Mouse (Mus musculus) hindbrain, embryonic 11.5 days (tissue): ENCODE measurements around the gene Lamb3. TPM values are rescaled to one million over a fixed set of nuclear protein-coding genes. Genes with fewer than 3 reads are reported as not detected.

Source experiments
- ATAC-seq: fragments of 200-750 bp; cut with Nextera tagmentation; 2 replicates; pipeline ENCODE4 v1.8.0; 2017; ENCODE audit warnings: mild to moderate bottlenecking, moderate TSS enrichment, moderate library complexity; ENCODE audit not compliant: low FRiP score
- DNase-seq: peaks from one replicate; pipeline ENCODE4 v3.0.0-alpha.2; 2015; ENCODE audit warnings: low spot score
- H3K27ac ChIP-seq: fragments of 300-500 bp; sonication (generic); 2 replicates; pipeline ENCODE4 v1.5.1; 2014; ENCODE audit warnings: mild to moderate bottlenecking, low read depth, low read length
- H3K27me3 ChIP-seq: fragments of 300-500 bp; sonication (generic); 2 replicates; pipeline ENCODE4 v1.6.1; 2014; ENCODE audit warnings: mild to moderate bottlenecking, low read length, moderate library complexity, mixed read lengths; ENCODE audit not compliant: control insufficient read depth, insufficient read depth
- H3K36me3 ChIP-seq: fragments of 300-500 bp; sonication (generic); 2 replicates; pipeline ENCODE4 v1.6.1; 2014; ENCODE audit warnings: mild to moderate bottlenecking, low read length, moderate library complexity, mixed read lengths; ENCODE audit not compliant: control insufficient read depth, insufficient read depth
- H3K4me1 ChIP-seq: fragments of 300-500 bp; sonication (generic); replicated peaks from 2 replicates; pipeline ENCODE4 v1.6.1; 2014; ENCODE audit warnings: low read length, mixed read lengths; ENCODE audit not compliant: control insufficient read depth, insufficient read depth
- H3K4me2 ChIP-seq: fragments of 300-500 bp; sonication (generic); replicated peaks from 2 replicates; pipeline ENCODE4 v1.6.1; 2014; ENCODE audit warnings: mild to moderate bottlenecking, low read depth, low read length
- H3K4me3 ChIP-seq: fragments of 300-500 bp; sonication (generic); 2 replicates; pipeline ENCODE4 v1.5.1; 2014; ENCODE audit warnings: low read depth, low read length
- H3K9ac ChIP-seq: fragments of 300-500 bp; sonication (generic); 2 replicates; pipeline ENCODE4 v1.6.1; 2014; ENCODE audit warnings: low read depth, low read length
- H3K9me3 ChIP-seq: fragments of 300-500 bp; sonication (generic); 2 replicates; pipeline ENCODE4 v1.6.1; 2016; ENCODE audit warnings: low read length; ENCODE audit not compliant: control insufficient read depth
- WGBS: fragments of 180-500 bp; shearing (Covaris S2); extraction: QIAGEN DNeasy Blood & Tissue Kit; methylation state at CpG from one replicate; pipeline ENCODE4 v1.1.7; 2014; 5-methylcytosine and 5-hydroxymethylcytosine counted together
- polyA plus RNA-seq: library from polyadenylated mRNA; unstranded; fragments of >200 nt; fragmentation: Nextera tagmentation; extraction: Ambion mirVana; gene quantifications from 2 replicates; pipeline ENCODE4 v1.2.1, GENCODE M21; 2014

The Lamb3 gene
- polyA plus RNA-seq, 1 experiment from 2014 or later = 0.12 TPM

DNA sequence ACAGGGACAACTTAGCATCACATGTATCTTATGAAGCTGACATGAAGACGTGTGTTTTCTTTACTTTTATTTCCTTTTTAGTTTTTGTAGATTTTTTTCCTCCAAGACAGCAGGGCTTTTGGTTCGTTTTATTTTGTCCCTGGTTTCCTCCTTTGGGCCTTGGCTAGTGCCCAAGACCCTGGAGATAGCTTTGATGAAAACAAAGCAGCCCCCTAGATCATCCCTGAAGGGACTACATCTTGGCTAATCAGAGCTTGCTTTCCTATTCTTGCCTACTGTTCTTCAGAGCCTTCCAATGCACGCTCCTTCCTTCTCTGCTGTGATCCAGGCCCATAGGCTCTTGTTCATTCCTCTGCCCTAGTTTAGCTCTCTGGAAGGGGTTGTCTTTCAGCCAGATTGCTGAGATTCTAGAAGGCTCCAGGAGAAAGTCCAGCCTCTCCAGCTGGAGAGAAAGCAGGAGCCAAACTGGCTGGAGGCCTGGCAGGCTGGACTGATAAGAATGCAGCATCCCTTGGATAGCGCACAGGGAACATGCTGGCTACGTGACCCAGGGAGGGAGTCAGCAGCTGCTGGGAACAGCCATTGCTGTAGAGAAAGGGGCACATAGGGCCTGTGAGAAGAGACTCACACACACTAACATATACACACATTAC, 108.3 kb downstream of the Lamb3 start:
- H3K4me1 ChIP-seq = no peaks in the 10 kb centered on the region
- no peaks in the 10 kb centered on the region for H3K27me3 ChIP-seq
- ATAC-seq = no peak
- H3K9me3 ChIP-seq = no peaks in the 10 kb centered on the region
- 82% methylated on average over 5 of the region's 5 CpGs for WGBS
- no peak overlapping the region for H3K27ac ChIP-seq
- no peaks in the 10 kb centered on the region for H3K36me3 ChIP-seq
- H3K9ac ChIP-seq = no peak overlapping the region
- no peak overlapping the region for H3K4me3 ChIP-seq
- DNase-seq = no peak
- H3K4me2 ChIP-seq = no peak overlapping the region

DNA sequence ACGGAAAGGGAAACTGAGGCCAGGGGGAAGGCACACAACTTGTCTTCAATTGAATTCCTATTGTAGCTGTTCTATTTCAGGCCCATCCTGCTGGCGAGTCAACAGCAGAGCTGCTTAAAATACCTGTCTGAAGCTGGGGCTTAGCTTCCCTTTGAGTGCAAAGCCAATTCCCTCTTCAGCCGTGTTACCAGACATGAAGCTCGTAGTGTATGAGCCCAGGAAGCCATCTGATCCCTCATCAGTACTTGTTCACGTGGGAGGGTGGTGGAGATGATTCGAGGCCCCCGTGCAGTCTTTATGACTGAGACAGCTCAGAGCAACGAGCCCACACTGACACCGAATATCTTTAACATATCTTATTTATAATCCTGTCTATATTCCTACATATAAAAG, 108.9 kb downstream of the Lamb3 start:
- Histone ChIP-seq H3K4me3 (no peak overlapping the region), H3K27ac (no peak overlapping the region), H3K4me1 (no peaks in the 10 kb centered on the region), H3K9me3 (no peaks in the 10 kb centered on the region), H3K27me3 (no peaks in the 10 kb centered on the region), H3K9ac (no peak overlapping the region), H3K36me3 (no peaks in the 10 kb centered on the region), H3K4me2 (no peak overlapping the region)
- DNase-seq = no peak
- no peak for ATAC-seq
- WGBS = 86% methylated on average over 9 of the region's 9 CpGs

DNA sequence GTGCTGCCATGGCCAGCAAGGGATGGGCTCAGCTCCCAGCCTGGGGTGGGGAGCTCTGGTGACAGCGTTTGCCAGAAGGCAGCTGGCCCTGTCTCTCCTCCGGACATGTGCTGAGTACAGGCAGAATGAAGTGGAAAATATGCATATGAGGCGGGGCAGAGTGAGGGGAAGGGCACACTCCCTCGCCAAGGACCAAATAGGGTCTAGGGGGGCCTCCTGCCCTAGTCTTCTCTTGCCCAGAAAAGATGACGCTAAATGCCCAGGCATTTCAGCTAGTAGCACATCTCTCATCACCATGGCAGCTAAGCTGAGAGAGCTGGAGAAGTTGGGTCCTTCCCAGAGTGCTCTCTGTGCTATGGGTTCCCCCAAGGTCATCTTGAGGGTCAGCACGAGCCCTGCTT, 109.7 kb downstream of the Lamb3 start:
- Histone ChIP-seq H3K9ac (no peak overlapping the region), H3K4me2 (no peak overlapping the region), H3K36me3 (no peaks in the 10 kb centered on the region), H3K4me3 (no peak overlapping the region), H3K9me3 (no peaks in the 10 kb centered on the region), H3K4me1 (no peaks in the 10 kb centered on the region), H3K27me3 (no peaks in the 10 kb centered on the region), H3K27ac (no peak overlapping the region)
- ATAC-seq (peak; percentile 43; the same call in 1 of the 2 replicates), DNase-seq (no peak)
- WGBS = 44% methylated on average over 6 of the region's 6 CpGs

DNA sequence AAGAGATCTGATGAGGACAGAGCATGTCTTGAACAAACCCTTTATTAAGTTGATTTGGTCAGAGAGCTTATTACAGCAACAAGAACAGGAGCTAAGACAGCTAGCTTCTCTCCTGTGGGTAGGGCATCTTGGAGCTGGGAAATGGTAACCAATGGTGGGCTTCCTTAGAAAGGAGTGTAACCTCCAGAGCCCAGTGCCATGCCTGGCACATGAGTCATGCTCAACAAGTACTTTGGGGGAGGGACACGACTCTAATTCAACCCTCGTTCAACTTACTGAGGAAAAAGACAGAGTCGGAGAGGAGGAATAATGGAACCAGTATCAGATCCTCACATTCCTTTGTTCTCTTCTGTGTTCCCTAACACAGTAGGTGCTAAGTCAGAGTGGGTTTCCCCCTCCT, 112.2 kb downstream of the Lamb3 start:
- Histone ChIP-seq H3K27ac (no peak overlapping the region), H3K9ac (no peak overlapping the region), H3K4me2 (no peak overlapping the region), H3K27me3 (no peaks in the 10 kb centered on the region), H3K4me1 (no peaks in the 10 kb centered on the region), H3K4me3 (no peak overlapping the region), H3K36me3 (no peaks in the 10 kb centered on the region), H3K9me3 (no peaks in the 10 kb centered on the region)
- no peak for DNase-seq
- 60% methylated on average over 3 of the region's 3 CpGs for WGBS
- no peak for ATAC-seq

DNA sequence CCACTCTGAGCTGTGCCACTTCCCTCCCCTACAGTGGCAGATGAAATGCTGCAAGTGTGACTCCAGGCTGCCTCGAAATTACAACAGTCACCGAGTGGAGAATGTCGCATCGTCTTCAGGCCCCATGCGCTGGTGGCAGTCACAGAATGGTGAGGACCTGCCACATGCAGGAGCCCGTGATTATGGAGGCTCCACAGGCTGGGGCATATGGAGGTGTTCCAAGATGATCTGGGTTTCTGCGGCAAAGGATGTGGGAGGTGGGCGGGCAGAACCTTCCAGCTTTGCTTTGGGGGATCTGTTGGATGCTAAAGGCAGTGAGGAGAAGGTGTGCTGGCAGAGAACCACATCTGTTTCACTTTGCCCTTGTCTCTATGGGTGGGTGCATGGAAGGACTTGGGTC, 112.9 kb downstream of the Lamb3 start:
- DNase-seq (no peak), ATAC-seq (no peak)
- WGBS = 88% methylated on average over 8 of the region's 8 CpGs
- no peak overlapping the region for H3K9ac ChIP-seq
- H3K36me3 ChIP-seq = no peaks in the 10 kb centered on the region
- H3K9me3 ChIP-seq = no peaks in the 10 kb centered on the region
- H3K27ac ChIP-seq = no peak overlapping the region
- H3K4me1 ChIP-seq = no peaks in the 10 kb centered on the region
- H3K4me3 ChIP-seq = no peak overlapping the region
- no peaks in the 10 kb centered on the region for H3K27me3 ChIP-seq
- no peak overlapping the region for H3K4me2 ChIP-seq

DNA sequence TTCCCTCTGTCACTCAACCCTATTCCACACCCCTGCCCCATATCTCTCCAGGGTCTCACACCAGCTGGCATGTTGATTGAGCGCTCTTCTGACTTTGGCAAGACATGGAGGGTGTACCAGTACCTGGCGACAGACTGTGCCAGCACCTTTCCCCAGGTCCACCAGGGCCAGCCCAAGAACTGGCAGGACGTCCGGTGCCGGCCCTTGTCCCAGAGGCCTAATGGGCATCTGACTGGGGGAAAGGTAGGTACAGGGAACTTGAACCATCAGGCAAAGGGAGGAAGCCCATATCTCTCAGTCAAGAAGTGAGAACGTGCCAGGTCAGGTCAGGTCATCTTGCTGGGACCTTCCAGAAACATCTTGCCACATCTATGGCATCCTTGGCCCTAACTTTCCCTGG, 116.2 kb downstream of the Lamb3 start:
- no peaks in the 10 kb centered on the region for H3K36me3 ChIP-seq
- no peaks in the 10 kb centered on the region for H3K27me3 ChIP-seq
- no peaks in the 10 kb centered on the region for H3K9me3 ChIP-seq
- no peaks in the 10 kb centered on the region for H3K4me1 ChIP-seq
- H3K27ac ChIP-seq = no peak overlapping the region
- H3K4me2 ChIP-seq = no peak overlapping the region
- WGBS = 91% methylated on average over 6 of the region's 6 CpGs
- DNase-seq = no peak
- H3K4me3 ChIP-seq = no peak overlapping the region
- ATAC-seq = no peak
- no peak overlapping the region for H3K9ac ChIP-seq

GRCm38 (mm10) chr1:193324224-193324623, 116.7 kb downstream of the Lamb3 start:
- WGBS = 41% methylated on average over 2 of the region's 2 CpGs
- no peak overlapping the region for H3K4me3 ChIP-seq
- H3K4me1 ChIP-seq = no peaks in the 10 kb centered on the region
- no peaks in the 10 kb centered on the region for H3K36me3 ChIP-seq
- no peaks in the 10 kb centered on the region for H3K27me3 ChIP-seq
- H3K4me2 ChIP-seq = no peak overlapping the region
- DNase-seq = peak; percentile 53
- no peak overlapping the region for H3K27ac ChIP-seq
- H3K9me3 ChIP-seq = no peaks in the 10 kb centered on the region
- no peak overlapping the region for H3K9ac ChIP-seq
- ATAC-seq = no peak

DNA sequence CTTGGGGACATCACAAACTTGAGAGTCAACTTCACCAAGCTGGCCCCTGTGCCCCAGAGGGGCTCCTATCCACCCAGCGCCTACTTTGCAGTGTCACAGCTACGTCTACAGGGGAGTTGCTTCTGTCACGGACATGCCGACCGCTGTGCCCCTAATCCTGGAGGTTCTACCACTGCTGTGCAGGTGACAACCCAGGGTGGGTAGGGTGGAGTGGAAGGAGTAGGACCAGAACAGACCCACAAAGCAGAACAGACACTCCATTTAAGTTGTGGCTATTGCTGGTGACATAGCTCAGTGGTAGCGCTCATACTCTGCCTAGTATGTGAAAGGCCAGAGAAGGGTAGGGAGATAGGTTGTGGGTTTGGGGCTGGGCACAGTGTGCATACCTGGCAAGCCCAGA, 118.4 kb downstream of the Lamb3 start:
- Histone ChIP-seq H3K27ac (no peak overlapping the region), H3K4me3 (no peak overlapping the region), H3K4me2 (no peak overlapping the region), H3K4me1 (no peaks in the 10 kb centered on the region), H3K27me3 (no peaks in the 10 kb centered on the region), H3K9ac (no peak overlapping the region), H3K36me3 (no peaks in the 10 kb centered on the region), H3K9me3 (no peaks in the 10 kb centered on the region)
- DNase-seq (no peak), ATAC-seq (no peak)
- WGBS = 89% methylated on average over 6 of the region's 6 CpGs

- no peaks in the 10 kb centered on the region for H3K27me3 ChIP-seq
- H3K9ac ChIP-seq = no peak overlapping the region
- ATAC-seq (no peak), DNase-seq (no peak)
- no peaks in the 10 kb centered on the region for H3K36me3 ChIP-seq
- H3K27ac ChIP-seq = no peak overlapping the region
- no peaks in the 10 kb centered on the region for H3K4me1 ChIP-seq
- H3K9me3 ChIP-seq = no peaks in the 10 kb centered on the region
- WGBS = 76% methylated on average over 7 of the region's 7 CpGs
- no peak overlapping the region for H3K4me2 ChIP-seq
- no peak overlapping the region for H3K4me3 ChIP-seq
These were observed 119.1 kb downstream of the Lamb3 start for GRCm38 (mm10) chr1:193326456-193327145.
